Mouse (Mus musculus): ENCODE data around the gene Krt31. TPM values are rescaled to one million over a fixed set of nuclear protein-coding genes. Genes with fewer than 3 reads are reported as not detected.

Krt31 gene
- polyA plus RNA-seq, 2 experiments: not detected

DNA sequence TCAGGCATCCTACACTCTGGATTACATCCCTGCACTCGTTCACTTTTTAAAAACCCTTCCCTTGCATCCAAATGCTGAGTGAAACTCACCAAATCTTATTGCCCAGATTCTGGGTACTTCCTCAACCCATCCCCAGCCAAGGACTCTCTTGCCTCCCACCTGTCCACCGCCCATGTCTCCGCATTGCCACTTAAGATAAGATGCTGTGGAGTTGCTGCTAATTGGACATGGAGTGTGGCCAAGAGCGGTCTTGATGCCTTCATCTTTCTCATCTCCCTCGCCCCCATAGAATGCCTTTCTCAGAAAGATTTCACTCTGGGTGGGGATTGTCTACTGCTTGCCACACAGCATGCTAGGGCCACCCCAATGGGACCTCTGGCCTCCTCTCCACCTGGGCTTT is 42.0 kb downstream of the Krt31 start:
- no peak for TF ChIP-seq EP300 (IDR thresholded peaks at IDR 0.05; ENCODE audit: low read depth)
- no peak for TF ChIP-seq CTCF (IDR thresholded peaks at IDR 0.05; ENCODE audit: low read depth)
- Histone ChIP-seq H3K27me3 (ENCODE audit: control insufficient read depth, insufficient read depth, low read length) (no peaks in the 10 kb centered on the region), H3K36me3 (replicated peaks; ENCODE audit: control insufficient read depth, insufficient read depth, low read depth) (no peaks in the 10 kb centered on the region), H3K4me1 (replicated peaks; ENCODE audit: control insufficient read depth in 2 of 2, insufficient read depth in 2 of 2, low read length in 1 of 2) (no peaks in the 10 kb centered on the region), H3K27ac (no peak overlapping the region), H3K9ac (replicated peaks) (no peak overlapping the region), H3K4me3 (ENCODE audit: insufficient read depth in 1 of 2, low read depth in 2 of 2, low read length in 2 of 2) (no peak overlapping the region), H3K4me2 (ENCODE audit: low read depth) (no peak overlapping the region), H3K9me3 (ENCODE audit: control insufficient read depth, low read length) (no peaks in the 10 kb centered on the region)
- ATAC-seq (ENCODE audit: insufficient read depth) (no peak), DNase-seq (ENCODE audit: low read depth in 3 of 3, low spot score in 3 of 3) (no peak)
- WGBS (ENCODE audit: insufficient replicate concordance): 61% methylated on average over 5 of the region's 5 CpGs

- ATAC-seq (ENCODE audit: insufficient read depth): no peak
Observed at GRCm38 (mm10) chr11:100006624-100007023, 43.7 kb downstream of the Krt31 start.

DNA sequence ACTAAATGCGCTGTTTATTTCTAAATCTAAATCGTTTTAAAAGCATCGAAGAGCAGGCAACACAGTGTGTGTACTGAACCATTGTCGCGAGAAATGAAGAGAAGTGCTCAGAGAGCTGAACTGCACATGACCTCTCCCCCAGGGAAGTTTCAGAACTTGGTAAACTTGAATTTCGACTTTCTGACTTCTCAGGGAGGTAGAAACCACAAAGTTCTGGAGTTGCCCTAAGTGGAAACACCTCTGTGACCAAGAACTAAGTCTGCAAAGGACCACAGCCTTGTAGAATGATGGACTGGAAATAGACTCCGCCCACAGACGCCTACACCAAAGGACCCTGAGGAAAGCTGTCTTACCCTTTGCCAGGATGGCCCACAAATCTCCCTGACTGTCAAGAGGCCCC is 44.4 kb downstream of the Krt31 start:
- H3K9me3 ChIP-seq (ENCODE audit: control insufficient read depth, low read length): no peaks in the 10 kb centered on the region
- H3K4me3 ChIP-seq (ENCODE audit: insufficient read depth in 1 of 2, low read depth in 2 of 2, low read length in 2 of 2): no peak overlapping the region
- no peaks in the 10 kb centered on the region for H3K27me3 ChIP-seq (ENCODE audit: control insufficient read depth, insufficient read depth, low read length)
- no peaks in the 10 kb centered on the region for H3K4me1 ChIP-seq (replicated peaks; ENCODE audit: control insufficient read depth in 2 of 2, insufficient read depth in 2 of 2, low read length in 1 of 2)
- no peak overlapping the region for H3K4me2 ChIP-seq (ENCODE audit: low read depth)
- 65% methylated on average over 8 of the region's 8 CpGs for WGBS (ENCODE audit: insufficient replicate concordance)
- no peak overlapping the region for H3K9ac ChIP-seq (replicated peaks)
- no peaks in the 10 kb centered on the region for H3K36me3 ChIP-seq (replicated peaks; ENCODE audit: control insufficient read depth, insufficient read depth, low read depth)
- TF ChIP-seq EP300 (IDR thresholded peaks at IDR 0.05; ENCODE audit: low read depth) (no peak), CTCF (IDR thresholded peaks at IDR 0.05; ENCODE audit: low read depth) (no peak)
- DNase-seq (ENCODE audit: low read depth in 3 of 3, low spot score in 3 of 3): no peak
- H3K27ac ChIP-seq: no peak overlapping the region
- no peak for ATAC-seq (ENCODE audit: insufficient read depth)

More at GRCm38 (mm10) chr11:100006624-100007023, 43.7 kb downstream of the Krt31 start:
- Histone ChIP-seq H3K4me1 (replicated peaks; ENCODE audit: control insufficient read depth in 2 of 2, insufficient read depth in 2 of 2, low read length in 1 of 2) (no peaks in the 10 kb centered on the region), H3K27ac (no peak overlapping the region), H3K9ac (replicated peaks) (no peak overlapping the region), H3K4me2 (ENCODE audit: low read depth) (no peak overlapping the region), H3K9me3 (ENCODE audit: control insufficient read depth, low read length) (no peaks in the 10 kb centered on the region), H3K4me3 (ENCODE audit: insufficient read depth in 1 of 2, low read depth in 2 of 2, low read length in 2 of 2) (no peak overlapping the region), H3K36me3 (replicated peaks; ENCODE audit: control insufficient read depth, insufficient read depth, low read depth) (no peaks in the 10 kb centered on the region), H3K27me3 (ENCODE audit: control insufficient read depth, insufficient read depth, low read length) (no peaks in the 10 kb centered on the region)
- TF ChIP-seq CTCF (IDR thresholded peaks at IDR 0.05; ENCODE audit: low read depth): peak; percentile 61
- no peak for TF ChIP-seq EP300 (IDR thresholded peaks at IDR 0.05; ENCODE audit: low read depth)
- 39% methylated on average over 3 of the region's 3 CpGs for WGBS (ENCODE audit: insufficient replicate concordance)
- no peak for DNase-seq (ENCODE audit: low read depth in 3 of 3, low spot score in 3 of 3)

GRCm38 (mm10) chr11:100004846-100005245 is 45.5 kb downstream of the Krt31 start:
- H3K9ac ChIP-seq (replicated peaks): no peak overlapping the region
- no peak overlapping the region for H3K27ac ChIP-seq
- TF ChIP-seq CTCF (IDR thresholded peaks at IDR 0.05; ENCODE audit: low read depth) (peak; percentile 62), EP300 (IDR thresholded peaks at IDR 0.05; ENCODE audit: low read depth) (no peak)
- DNase-seq (ENCODE audit: low read depth in 3 of 3, low spot score in 3 of 3) (peak in 1 of 3 experiments; percentile 2), ATAC-seq (ENCODE audit: insufficient read depth) (no peak)
- no peak overlapping the region for H3K4me3 ChIP-seq (ENCODE audit: insufficient read depth in 1 of 2, low read depth in 2 of 2, low read length in 2 of 2)
- no peaks in the 10 kb centered on the region for H3K4me1 ChIP-seq (replicated peaks; ENCODE audit: control insufficient read depth in 2 of 2, insufficient read depth in 2 of 2, low read length in 1 of 2)
- no peaks in the 10 kb centered on the region for H3K27me3 ChIP-seq (ENCODE audit: control insufficient read depth, insufficient read depth, low read length)
- WGBS (ENCODE audit: insufficient replicate concordance): 21% methylated on average over 6 of the region's 6 CpGs
- no peaks in the 10 kb centered on the region for H3K36me3 ChIP-seq (replicated peaks; ENCODE audit: control insufficient read depth, insufficient read depth, low read depth)
- H3K9me3 ChIP-seq (ENCODE audit: control insufficient read depth, low read length): no peaks in the 10 kb centered on the region
- H3K4me2 ChIP-seq (ENCODE audit: low read depth): no peak overlapping the region

GRCm38 (mm10) chr11:99999091-99999490 is 51.3 kb downstream of the Krt31 start:
- 68% methylated on average over 7 of the region's 7 CpGs for WGBS (ENCODE audit: insufficient replicate concordance)
- Histone ChIP-seq H3K4me3 (ENCODE audit: insufficient read depth in 1 of 2, low read depth in 2 of 2, low read length in 2 of 2) (no peak overlapping the region), H3K27me3 (ENCODE audit: control insufficient read depth, insufficient read depth, low read length) (no peaks in the 10 kb centered on the region), H3K9me3 (ENCODE audit: control insufficient read depth, low read length) (no peaks in the 10 kb centered on the region), H3K27ac (no peak overlapping the region), H3K36me3 (replicated peaks; ENCODE audit: control insufficient read depth, insufficient read depth, low read depth) (no peaks in the 10 kb centered on the region), H3K9ac (replicated peaks) (no peak overlapping the region), H3K4me2 (ENCODE audit: low read depth) (no peak overlapping the region), H3K4me1 (replicated peaks; ENCODE audit: control insufficient read depth in 2 of 2, insufficient read depth in 2 of 2, low read length in 1 of 2) (no peaks in the 10 kb centered on the region)
- TF ChIP-seq EP300 (IDR thresholded peaks at IDR 0.05; ENCODE audit: low read depth) (no peak), CTCF (IDR thresholded peaks at IDR 0.05; ENCODE audit: low read depth) (no peak)
- DNase-seq (ENCODE audit: low read depth in 3 of 3, low spot score in 3 of 3): no peak
- no peak for ATAC-seq (ENCODE audit: insufficient read depth)

Other genes starting within 250 kb of the Krt31 start
- gene Gm11554, start 246.1 kb downstream of the Krt31 start, polyA plus RNA-seq (2012; rRNA removed): not detected in 2 replicates
- not detected in 2 replicates for gene Gm11554, start 246.1 kb downstream of the Krt31 start, polyA plus RNA-seq (2014; fragmentation: Nextera tagmentation; extraction: Ambion mirVana)
- not detected in 2 replicates for gene Krtap4-13, start 240.7 kb downstream of the Krt31 start, polyA plus RNA-seq (2012; rRNA removed)
- not detected in 2 replicates for gene Krtap4-13, start 240.7 kb downstream of the Krt31 start, polyA plus RNA-seq (2014; fragmentation: Nextera tagmentation; extraction: Ambion mirVana)
- not detected in 2 replicates for gene Gm11564, start 234.9 kb downstream of the Krt31 start, polyA plus RNA-seq (2012; rRNA removed)
- gene Gm11564, start 234.9 kb downstream of the Krt31 start, polyA plus RNA-seq (2014; fragmentation: Nextera tagmentation; extraction: Ambion mirVana): not detected in 2 replicates
- gene 2300003K06Rik, start 212.5 kb downstream of the Krt31 start, polyA plus RNA-seq (2012; rRNA removed): not detected in 2 replicates
- gene 2300003K06Rik, start 212.5 kb downstream of the Krt31 start, polyA plus RNA-seq (2014; fragmentation: Nextera tagmentation; extraction: Ambion mirVana): not detected in 2 replicates
- 0.11 TPM in 1 of 2 replicates, not detected in the other for gene Krtap4-16, start 198.9 kb downstream of the Krt31 start, polyA plus RNA-seq (2012; rRNA removed)
- gene Krtap4-16, start 198.9 kb downstream of the Krt31 start, polyA plus RNA-seq (2014; fragmentation: Nextera tagmentation; extraction: Ambion mirVana): not detected in 2 replicates
- gene Gm11568, start 192.6 kb downstream of the Krt31 start, polyA plus RNA-seq (2012; rRNA removed): not detected in 2 replicates
- gene Gm11568, start 192.6 kb downstream of the Krt31 start, polyA plus RNA-seq (2014; fragmentation: Nextera tagmentation; extraction: Ambion mirVana): not detected in 2 replicates
- not detected in 2 replicates for gene Gm11559, start 186.1 kb downstream of the Krt31 start, polyA plus RNA-seq (2012; rRNA removed)
- gene Gm11559, start 186.1 kb downstream of the Krt31 start, polyA plus RNA-seq (2014; fragmentation: Nextera tagmentation; extraction: Ambion mirVana): not detected in 2 replicates
- not detected in 2 replicates for gene Krtap9-1, start 177.2 kb downstream of the Krt31 start, polyA plus RNA-seq (2012; rRNA removed)
- gene Krtap9-1, start 177.2 kb downstream of the Krt31 start, polyA plus RNA-seq (2014; fragmentation: Nextera tagmentation; extraction: Ambion mirVana): not detected in 2 replicates
- gene Gm11567, start 171.4 kb downstream of the Krt31 start, polyA plus RNA-seq (2012; rRNA removed): not detected in 2 replicates
- gene Gm11567, start 171.4 kb downstream of the Krt31 start, polyA plus RNA-seq (2014; fragmentation: Nextera tagmentation; extraction: Ambion mirVana): not detected in 2 replicates
- not detected in 2 replicates for gene Krtap31-1, start 142.6 kb downstream of the Krt31 start, polyA plus RNA-seq (2012; rRNA removed)
- gene Krtap31-1, start 142.6 kb downstream of the Krt31 start, polyA plus RNA-seq (2014; fragmentation: Nextera tagmentation; extraction: Ambion mirVana): not detected in 2 replicates
- gene Gm11565, start 135.8 kb downstream of the Krt31 start, polyA plus RNA-seq (2012; rRNA removed): not detected in 2 replicates
- not detected in 2 replicates for gene Gm11565, start 135.8 kb downstream of the Krt31 start, polyA plus RNA-seq (2014; fragmentation: Nextera tagmentation; extraction: Ambion mirVana)
- not detected in 2 replicates for gene Krtap31-2, start 114.3 kb downstream of the Krt31 start, polyA plus RNA-seq (2012; rRNA removed)
- gene Krtap31-2, start 114.3 kb downstream of the Krt31 start, polyA plus RNA-seq (2014; fragmentation: Nextera tagmentation; extraction: Ambion mirVana): not detected in 2 replicates
- not detected in 2 replicates for gene Krtap9-5, start 102.1 kb downstream of the Krt31 start, polyA plus RNA-seq (2012; rRNA removed)
- gene Krtap9-5, start 102.1 kb downstream of the Krt31 start, polyA plus RNA-seq (2014; fragmentation: Nextera tagmentation; extraction: Ambion mirVana): not detected in 2 replicates
- not detected in 2 replicates for gene Krtap29-1, start 71.5 kb downstream of the Krt31 start, polyA plus RNA-seq (2012; rRNA removed)
- gene Krtap29-1, start 71.5 kb downstream of the Krt31 start, polyA plus RNA-seq (2014; fragmentation: Nextera tagmentation; extraction: Ambion mirVana): not detected in 2 replicates
- gene Krtap16-1, start 64.0 kb downstream of the Krt31 start, polyA plus RNA-seq (2012; rRNA removed): not detected in 2 replicates
- gene Krtap16-1, start 64.0 kb downstream of the Krt31 start, polyA plus RNA-seq (2014; fragmentation: Nextera tagmentation; extraction: Ambion mirVana): not detected in 2 replicates
- not detected in 2 replicates for gene Krtap17-1, start 56.6 kb downstream of the Krt31 start, polyA plus RNA-seq (2012; rRNA removed)
- gene Krtap17-1, start 56.6 kb downstream of the Krt31 start, polyA plus RNA-seq (2014; fragmentation: Nextera tagmentation; extraction: Ambion mirVana): not detected in 2 replicates
- gene Krt33a, start 34.3 kb downstream of the Krt31 start, polyA plus RNA-seq (2012; rRNA removed): not detected in 2 replicates
- gene Krt33a, start 34.3 kb downstream of the Krt31 start, polyA plus RNA-seq (2014; fragmentation: Nextera tagmentation; extraction: Ambion mirVana): not detected in 2 replicates
- gene Krt33b, start 20.7 kb downstream of the Krt31 start, polyA plus RNA-seq (2012; rRNA removed): not detected in 2 replicates
- gene Krt33b, start 20.7 kb downstream of the Krt31 start, polyA plus RNA-seq (2014; fragmentation: Nextera tagmentation; extraction: Ambion mirVana): not detected in 2 replicates
- gene Krt34, start 9.0 kb downstream of the Krt31 start, polyA plus RNA-seq (2012; rRNA removed): not detected in 2 replicates
- gene Krt34, start 9.0 kb downstream of the Krt31 start, polyA plus RNA-seq (2014; fragmentation: Nextera tagmentation; extraction: Ambion mirVana): not detected in 2 replicates
- not detected in 2 replicates for gene Krt32, start 37.7 kb upstream of the Krt31 start, polyA plus RNA-seq (2012; rRNA removed)
- not detected in 2 replicates for gene Krt32, start 37.7 kb upstream of the Krt31 start, polyA plus RNA-seq (2014; fragmentation: Nextera tagmentation; extraction: Ambion mirVana)
- gene Krt35, start 45.7 kb upstream of the Krt31 start, polyA plus RNA-seq (2012; rRNA removed): not detected in 2 replicates
- gene Krt35, start 45.7 kb upstream of the Krt31 start, polyA plus RNA-seq (2014; fragmentation: Nextera tagmentation; extraction: Ambion mirVana): not detected in 2 replicates
- not detected in 2 replicates for gene Krt36, start 55.1 kb upstream of the Krt31 start, polyA plus RNA-seq (2012; rRNA removed)
- not detected in 2 replicates for gene Krt36, start 55.1 kb upstream of the Krt31 start, polyA plus RNA-seq (2014; fragmentation: Nextera tagmentation; extraction: Ambion mirVana)
- gene Krt13, start 71.0 kb upstream of the Krt31 start, polyA plus RNA-seq (2012; rRNA removed): 0.08 TPM in 1 of 2 replicates, not detected in the other
- not detected in 2 replicates for gene Krt13, start 71.0 kb upstream of the Krt31 start, polyA plus RNA-seq (2014; fragmentation: Nextera tagmentation; extraction: Ambion mirVana)
- 0.18 and 0.35 TPM in 2 replicates for gene Krt15, start 85.4 kb upstream of the Krt31 start, polyA plus RNA-seq (2012; rRNA removed)
- gene Krt15, start 85.4 kb upstream of the Krt31 start, polyA plus RNA-seq (2014; fragmentation: Nextera tagmentation; extraction: Ambion mirVana): 0.08 TPM in 1 of 2 replicates, not detected in the other
- gene Krt19, start 98.1 kb upstream of the Krt31 start, polyA plus RNA-seq (2012; rRNA removed): 1.8 and 2.0 TPM in 2 replicates
- gene Krt19, start 98.1 kb upstream of the Krt31 start, polyA plus RNA-seq (2014; fragmentation: Nextera tagmentation; extraction: Ambion mirVana): 1.2 and 2.4 TPM in 2 replicates
- not detected in 2 replicates for gene Krt9, start 142.7 kb upstream of the Krt31 start, polyA plus RNA-seq (2012; rRNA removed)
- gene Krt9, start 142.7 kb upstream of the Krt31 start, polyA plus RNA-seq (2014; fragmentation: Nextera tagmentation; extraction: Ambion mirVana): not detected in 2 replicates
- 0.40 and 0.42 TPM in 2 replicates for gene Krt14, start 157.0 kb upstream of the Krt31 start, polyA plus RNA-seq (2012; rRNA removed)
- 0.13 and 0.25 TPM in 2 replicates for gene Krt14, start 157.0 kb upstream of the Krt31 start, polyA plus RNA-seq (2014; fragmentation: Nextera tagmentation; extraction: Ambion mirVana)
- not detected in 2 replicates for gene Krt16, start 198.4 kb upstream of the Krt31 start, polyA plus RNA-seq (2012; rRNA removed)
- not detected in 2 replicates for gene Krt16, start 198.4 kb upstream of the Krt31 start, polyA plus RNA-seq (2014; fragmentation: Nextera tagmentation; extraction: Ambion mirVana)
- gene Krt17, start 210.5 kb upstream of the Krt31 start, polyA plus RNA-seq (2012; rRNA removed): 0.11 and 0.15 TPM in 2 replicates
- 0.18 and 0.20 TPM in 2 replicates for gene Krt17, start 210.5 kb upstream of the Krt31 start, polyA plus RNA-seq (2014; fragmentation: Nextera tagmentation; extraction: Ambion mirVana)
- gene Krt42, start 219.3 kb upstream of the Krt31 start, polyA plus RNA-seq (2012; rRNA removed): not detected in 2 replicates
- gene Krt42, start 219.3 kb upstream of the Krt31 start, polyA plus RNA-seq (2014; fragmentation: Nextera tagmentation; extraction: Ambion mirVana): not detected in 2 replicates